Comparison of ENCODE assay signal across 8 mouse cellular contexts in the genomic region with DNA sequence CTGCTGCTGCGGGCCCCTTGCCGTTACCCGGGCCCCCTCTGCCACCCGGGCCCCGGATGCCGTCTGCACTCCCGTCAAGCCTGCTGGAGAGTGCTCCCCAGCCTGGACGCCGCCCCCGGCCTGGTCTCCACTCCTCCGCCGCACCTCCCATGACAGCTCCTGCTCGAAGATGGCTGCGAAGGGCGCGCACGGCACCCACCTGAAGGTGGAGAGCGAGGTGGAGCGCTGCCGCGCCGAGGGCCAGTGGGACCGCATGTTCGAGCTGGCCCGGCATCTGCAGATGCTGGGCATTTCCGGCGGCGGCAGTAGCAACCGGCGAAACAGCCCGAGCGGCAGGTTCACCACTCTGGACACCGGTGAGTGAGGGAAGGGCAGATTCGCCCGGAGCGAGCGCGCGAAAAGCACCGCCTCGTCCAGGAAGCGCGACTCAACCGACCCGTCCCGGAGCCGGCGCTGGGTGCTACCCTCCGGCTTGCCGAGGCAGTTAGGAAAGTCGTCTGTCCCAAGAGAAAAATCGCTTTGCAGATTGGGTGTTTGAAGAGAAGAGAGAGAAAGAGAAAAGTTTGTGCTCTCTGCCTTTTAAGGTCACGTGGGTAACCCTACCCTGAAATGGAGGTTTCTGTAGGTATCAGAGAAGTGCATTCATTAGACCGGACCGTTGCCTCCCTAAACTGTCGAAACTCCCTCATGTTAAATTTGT. TPM values are rescaled to one million over a fixed set of nuclear protein-coding genes. Genes with fewer than 3 reads are reported as not detected.
DNase-seq lines count a peak whose midpoint lies in the region; ATAC-seq and TF ChIP-seq lines count a peak whose summit lies in the region.

No protein-coding gene starts in this region.

- H3K9ac ChIP-seq in heart, adult 2 months (ENCODE audit: low read depth, low read length), result peak overlapping the region; percentile 94
- H3K9ac ChIP-seq in embryonic facial prominence, embryonic 13.5 days, result peak overlapping the region; percentile 87
- H3K9ac ChIP-seq in stomach, embryonic 14.5 days (replicated peaks; ENCODE audit: low read depth, low read length), result peak overlapping the region; percentile 41

- intact Hi-C loops in heart, adult 2 months (cut with DNase I), result loop anchor here (2.0 to 10.0 kb wide), 2 partner anchors 30 to 1138 kb away; a partner anchor contains a TSS

- H3K9me3 ChIP-seq in embryonic facial prominence, embryonic 13.5 days, result no peaks in the 10 kb centered on the region
- H3K9me3 ChIP-seq in hindbrain, embryonic 10.5 days, result no peaks in the 10 kb centered on the region
- no peaks in the 10 kb centered on the region for H3K9me3 ChIP-seq in limb, embryonic 10.5 days (replicated peaks)
- no peaks in the 10 kb centered on the region for H3K9me3 ChIP-seq in stomach, embryonic 14.5 days (ENCODE audit: control insufficient read depth, low read depth, low read length)

- peaks cover 2% of the 10 kb centered on the region; the same call in 1 of the 2 replicates for H3K4me1 ChIP-seq in heart, adult 2 months (ENCODE audit: control insufficient read depth, insufficient read depth, low read length)
- peaks cover 48% of the 10 kb centered on the region for H3K4me1 ChIP-seq in embryonic facial prominence, embryonic 13.5 days
- peaks cover 54% of the 10 kb centered on the region for H3K4me1 ChIP-seq in hindbrain, embryonic 10.5 days (replicated peaks)
- peaks cover 37% of the 10 kb centered on the region for H3K4me1 ChIP-seq in limb, embryonic 10.5 days
- H3K4me1 ChIP-seq in stomach, embryonic 14.5 days (ENCODE audit: control insufficient read depth, insufficient read depth, low read length), result peaks cover 11% of the 10 kb centered on the region; the same call in 1 of the 2 replicates

- peak overlapping the region; percentile 76 for H3K4me3 ChIP-seq in heart, adult 2 months
- H3K4me3 ChIP-seq in embryonic facial prominence, embryonic 13.5 days, result peak overlapping the region; percentile 82
- peak overlapping the region; percentile 84 for H3K4me3 ChIP-seq in hindbrain, embryonic 10.5 days
- H3K4me3 ChIP-seq in limb, embryonic 10.5 days, result peak overlapping the region; percentile 84
- peak overlapping the region; percentile 54 for H3K4me3 ChIP-seq in stomach, embryonic 14.5 days (ENCODE audit: low read depth, low read length)

- H3K79me2 ChIP-seq in heart, adult 2 months (replicated peaks; ENCODE audit: control insufficient read depth, insufficient read depth, low read length), result no peaks in the 10 kb centered on the region

- TF ChIP-seq POLR2A in heart, adult 2 months (IDR thresholded peaks at IDR 0.05; ENCODE audit: insufficient read depth, low read depth, low read length), result no peak

- no peaks in the 10 kb centered on the region for H3K36me3 ChIP-seq in heart, adult 2 months (ENCODE audit: control insufficient read depth, insufficient read depth, low read length)
- no peaks in the 10 kb centered on the region for H3K36me3 ChIP-seq in embryonic facial prominence, embryonic 13.5 days
- H3K36me3 ChIP-seq in hindbrain, embryonic 10.5 days, result no peaks in the 10 kb centered on the region
- no peaks in the 10 kb centered on the region for H3K36me3 ChIP-seq in limb, embryonic 10.5 days
- no peaks in the 10 kb centered on the region for H3K36me3 ChIP-seq in stomach, embryonic 14.5 days (ENCODE audit: control insufficient read depth, insufficient read depth, low read length)

- H3K27me3 ChIP-seq in heart, adult 2 months (ENCODE audit: control insufficient read depth, insufficient read depth, low read length), result no peaks in the 10 kb centered on the region
- peaks cover 37% of the 10 kb centered on the region for H3K27me3 ChIP-seq in embryonic facial prominence, embryonic 13.5 days
- H3K27me3 ChIP-seq in hindbrain, embryonic 10.5 days (ENCODE audit: insufficient read depth, poor library complexity, severe bottlenecking), result peaks cover 66% of the 10 kb centered on the region
- H3K27me3 ChIP-seq in limb, embryonic 10.5 days (ENCODE audit: low read depth, poor library complexity, severe bottlenecking), result peaks cover 71% of the 10 kb centered on the region
- peaks cover 10% of the 10 kb centered on the region for H3K27me3 ChIP-seq in stomach, embryonic 14.5 days (ENCODE audit: control insufficient read depth, insufficient read depth, low read length)

- no peak for TF ChIP-seq EP300 in heart, adult 2 months (IDR thresholded peaks at IDR 0.05; ENCODE audit: insufficient read depth, low read depth, low read length)

- DNase-seq in heart, adult 2 months, result no peak
- DNase-seq in heart, adult 9 months (ENCODE audit: low spot score in 2 of 2), result no peak
- peak; percentile 70 for DNase-seq in adrenal gland, adult 8-10 months
- no peak for DNase-seq in hindbrain, embryonic 10.5 days (ENCODE audit: low spot score)
- peak; percentile 80 for DNase-seq in limb, embryonic 10.5 days (ENCODE audit: low spot score)
- DNase-seq in mesoderm, embryonic 11.5 days (ENCODE audit: low read depth, low spot score), result peak; percentile 58

- peak overlapping the region; percentile 97 for H3K4me2 ChIP-seq in embryonic facial prominence, embryonic 13.5 days
- H3K4me2 ChIP-seq in stomach, embryonic 14.5 days (replicated peaks; ENCODE audit: low read depth, low read length), result peak overlapping the region; percentile 87

- peak overlapping the region; percentile 97 for H3K27ac ChIP-seq in heart, adult 2 months
- H3K27ac ChIP-seq in embryonic facial prominence, embryonic 13.5 days, result peak overlapping the region; percentile 33; the same call in 1 of the 2 replicates
- peak overlapping the region; percentile 96 for H3K27ac ChIP-seq in hindbrain, embryonic 10.5 days
- peak overlapping the region; percentile 96 for H3K27ac ChIP-seq in limb, embryonic 10.5 days
- peak overlapping the region; percentile 94; the same call in 1 of the 2 replicates for H3K27ac ChIP-seq in stomach, embryonic 14.5 days (ENCODE audit: low read length)

- no peak for TF ChIP-seq CTCF in heart, adult 2 months (IDR thresholded peaks at IDR 0.05)

- WGBS in heart, adult 2 months, result under 1% methylated on average over 56 of the region's 56 CpGs
- WGBS in embryonic facial prominence, embryonic 13.5 days, result under 1% methylated on average over 56 of the region's 56 CpGs
- WGBS in hindbrain, embryonic 10.5 days, result under 1% methylated on average over 56 of the region's 56 CpGs
- WGBS in limb, embryonic 10.5 days, result under 1% methylated on average over 55 of the region's 56 CpGs
- under 1% methylated on average over 56 of the region's 56 CpGs for WGBS in stomach, embryonic 14.5 days

- ATAC-seq in embryonic facial prominence, embryonic 13.5 days (ENCODE audit: insufficient number of reproducible peaks, insufficient read depth, low FRiP score, low TSS enrichment, low read depth), result peak; percentile 40
- ATAC-seq in stomach, embryonic 14.5 days (ENCODE audit: insufficient number of reproducible peaks, insufficient read depth, low FRiP score, low read depth), result peak; percentile 39

RNA-seq across cellular contexts. Expression of a gene that starts 0.5 kb away (rescaled TPM):
- total RNA-seq in heart, adult 2 months (2021), result 10 to 100 TPM; 20.9 to 23.2 TPM
- polyA plus RNA-seq in heart, adult 2 months (2012; rRNA removed), result 21.3 and 28.8 TPM in 2 replicates
- 10 to 100 TPM; 13.5 to 18.6 (median 15.2) TPM for total RNA-seq in adrenal gland, adult 8-10 months (2022)
- 6.4 and 7.2 TPM in 2 replicates for polyA plus RNA-seq in embryonic facial prominence, embryonic 13.5 days (2015; fragmentation: Nextera tagmentation; extraction: Ambion mirVana)
- polyA plus RNA-seq in hindbrain, embryonic 10.5 days (2016; fragmentation: Nextera tagmentation; extraction: Ambion mirVana), result 4.7 and 4.8 TPM in 2 replicates
- polyA plus RNA-seq in limb, embryonic 10.5 days (2016; fragmentation: Nextera tagmentation; extraction: Ambion mirVana), result 3.6 and 3.9 TPM in 2 replicates
- 4.6 and 5.9 TPM in 2 replicates for polyA plus RNA-seq in stomach, embryonic 14.5 days (2014; fragmentation: Nextera tagmentation; extraction: Ambion mirVana)

RNA-seq across cellular contexts. Expression of a gene that starts 17.5 kb away (rescaled TPM):
- total RNA-seq in heart, adult 2 months (2021), result 10 to 100 TPM; 48.3 to 59.4 TPM
- 60.3 and 79.7 TPM in 2 replicates for polyA plus RNA-seq in heart, adult 2 months (2012; rRNA removed)
- total RNA-seq in adrenal gland, adult 8-10 months (2022), result 100 to 1,000 TPM; 212 to 358 (median 282) TPM
- 85.7 and 97.0 TPM in 2 replicates for polyA plus RNA-seq in embryonic facial prominence, embryonic 13.5 days (2015; fragmentation: Nextera tagmentation; extraction: Ambion mirVana)
- 70.1 and 73.3 TPM in 2 replicates for polyA plus RNA-seq in hindbrain, embryonic 10.5 days (2016; fragmentation: Nextera tagmentation; extraction: Ambion mirVana)
- 76.2 and 76.4 TPM in 2 replicates for polyA plus RNA-seq in limb, embryonic 10.5 days (2016; fragmentation: Nextera tagmentation; extraction: Ambion mirVana)
- 82.6 and 93.6 TPM in 2 replicates for polyA plus RNA-seq in stomach, embryonic 14.5 days (2014; fragmentation: Nextera tagmentation; extraction: Ambion mirVana)

Comparison
In these comparisons a context has a peak if more than half of its experiments do, and no peak if none do; other contexts are left out.
1. DNase-seq: peak in adrenal gland, adult 8-10 months (single experiment), limb, embryonic 10.5 days (single experiment) and mesoderm, embryonic 11.5 days (single experiment); none in heart, adult 2 months (0 of 2), heart, adult 9 months (0 of 2) and hindbrain, embryonic 10.5 days (single experiment).
2. H3K27ac ChIP-seq: peak in every context shown above with its lines; median percentile 97 in heart, adult 2 months; 96 in hindbrain, embryonic 10.5 days; 96 in limb, embryonic 10.5 days; 94 in stomach, embryonic 14.5 days; 33 in embryonic facial prominence, embryonic 13.5 days.
3. H3K9ac ChIP-seq: peak in every context shown above with its lines; median percentile 94 in heart, adult 2 months; 87 in embryonic facial prominence, embryonic 13.5 days; 41 in stomach, embryonic 14.5 days.
4. Peak in every context shown above with its lines, with median percentiles within 50 percentile points of each other: H3K4me3 ChIP-seq.